ENCODE assay signal across 10 mouse cellular contexts in the genomic region with DNA sequence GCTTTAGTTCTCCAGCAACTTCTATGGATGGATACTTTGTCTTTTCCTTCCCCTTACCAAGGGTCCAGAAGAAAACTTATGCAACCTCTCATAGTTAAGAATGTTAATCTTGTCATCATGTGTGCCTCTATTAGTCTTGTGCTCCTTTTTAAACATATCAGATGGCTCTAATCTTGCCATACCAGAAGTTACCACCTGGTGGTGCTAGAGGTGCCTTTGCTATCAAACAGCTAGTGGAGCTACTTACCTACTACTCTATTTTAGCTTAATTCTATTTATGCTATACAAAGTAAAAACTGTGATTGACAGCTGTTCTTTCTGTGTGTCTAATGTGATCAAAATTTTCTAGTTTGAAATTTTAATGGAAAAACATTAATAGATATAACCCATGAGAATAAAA. TPM values are rescaled to one million over a fixed set of nuclear protein-coding genes. Genes with fewer than 3 reads are reported as not detected.
DNase-seq lines count a peak whose midpoint lies in the region; ATAC-seq lines count a peak whose summit lies in the region.
"Had no signal": no experiment of that assay in that cellular context is flagged by ENCODE, and none has a peak within 500 bp of the region (broad histone marks: within the 10 kb centered on the region; RNA-seq: fewer than 3 reads in every experiment).

No protein-coding gene starts in this region.

- H3K27me3 ChIP-seq in heart, embryonic 11.5 days (ENCODE audit: control insufficient read depth, insufficient read depth, low read length), result no peaks in the 10 kb centered on the region
- H3K27me3 ChIP-seq in neural tube, embryonic 11.5 days (ENCODE audit: control insufficient read depth, insufficient read depth, low read length), result no peaks in the 10 kb centered on the region
- H3K27me3 ChIP-seq: liver, embryonic 13.5 days had no signal

- H3K36me3 ChIP-seq in heart, embryonic 11.5 days (ENCODE audit: control insufficient read depth, insufficient read depth, low read length), result no peaks in the 10 kb centered on the region
- no peaks in the 10 kb centered on the region for H3K36me3 ChIP-seq in neural tube, embryonic 11.5 days (ENCODE audit: control insufficient read depth, insufficient read depth, low read length)
- H3K36me3 ChIP-seq: liver, embryonic 13.5 days had no signal

- H3K4me3 ChIP-seq in heart, embryonic 11.5 days (ENCODE audit: low read depth, low read length), result no peak overlapping the region
- no peak overlapping the region for H3K4me3 ChIP-seq in neural tube, embryonic 11.5 days (ENCODE audit: low read depth, low read length)
- H3K4me3 ChIP-seq: liver, embryonic 13.5 days had no signal

- H3K4me1 ChIP-seq in heart, embryonic 11.5 days (ENCODE audit: control insufficient read depth, insufficient read depth, low read length), result no peaks in the 10 kb centered on the region
- no peaks in the 10 kb centered on the region for H3K4me1 ChIP-seq in neural tube, embryonic 11.5 days (ENCODE audit: control insufficient read depth, insufficient read depth, low read length)
- H3K4me1 ChIP-seq: liver, embryonic 13.5 days had no signal

- intact Hi-C loops in heart, postnatal 36 days (cut with DNase I), result loop anchor here (5.0 to 10.0 kb wide), 2 partner anchors 449 to 611 kb away; partner anchors contain the start of gene Lce1h

- no peak overlapping the region for H3K4me2 ChIP-seq in heart, embryonic 11.5 days
- H3K4me2 ChIP-seq in neural tube, embryonic 11.5 days (ENCODE audit: low read depth), result no peak overlapping the region
- H3K4me2 ChIP-seq: liver, embryonic 13.5 days had no signal

- H3K9me3 ChIP-seq in heart, embryonic 11.5 days (replicated peaks; ENCODE audit: control insufficient read depth, low read length), result no peaks in the 10 kb centered on the region
- no peaks in the 10 kb centered on the region for H3K9me3 ChIP-seq in neural tube, embryonic 11.5 days (ENCODE audit: control insufficient read depth, low read length)
- H3K9me3 ChIP-seq: liver, embryonic 13.5 days had no signal

- H3K9ac ChIP-seq in heart, embryonic 11.5 days (ENCODE audit: low read depth, low read length), result no peak overlapping the region
- H3K9ac ChIP-seq in neural tube, embryonic 11.5 days (ENCODE audit: low read length), result no peak overlapping the region
- H3K9ac ChIP-seq: liver, embryonic 13.5 days had no signal

- no peak for ATAC-seq in heart, embryonic 11.5 days (replicated peaks; ENCODE audit: insufficient number of reproducible peaks, low FRiP score, low TSS enrichment)
- no peak for ATAC-seq in neural tube, embryonic 11.5 days (ENCODE audit: insufficient read depth, low FRiP score, low TSS enrichment)

- peak; percentile 16 to 19 for DNase-seq in heart, postnatal 36 days
- peak; percentile 57 for DNase-seq in ES-CJ7 (ENCODE audit: low read depth, low spot score)
- DNase-seq in brain, adult 2 months (ENCODE audit: low read depth, low spot score), result peak; percentile 72
- peak; percentile 29 to 70 for DNase-seq in frontal cortex, postnatal 36 days (ENCODE audit: low spot score in 2 of 2)
- DNase-seq in layer of hippocampus, postnatal 14 days (ENCODE audit: low spot score in 2 of 2), result peak; percentile 23 to 51
- peak; percentile 59 for DNase-seq in neural tube, embryonic 11.5 days (ENCODE audit: low spot score)
- no peak for DNase-seq in ovary, postnatal 36 days (ENCODE audit: low spot score)
- DNase-seq: liver, embryonic 13.5 days had no signal

- no peak overlapping the region for H3K27ac ChIP-seq in heart, embryonic 11.5 days (ENCODE audit: low read depth, low read length)
- H3K27ac ChIP-seq in neural tube, embryonic 11.5 days (ENCODE audit: low read depth, low read length), result no peak overlapping the region
- H3K27ac ChIP-seq: liver, embryonic 13.5 days had no signal

RNA-seq across cellular contexts. Expression of gene Lelp1, which starts 10.8 kb away (rescaled TPM):
- not detected for total RNA-seq in heart, postnatal 36 days (2021)
- polyA plus RNA-seq in heart, embryonic 11.5 days (2014; fragmentation: Nextera tagmentation; extraction: Ambion mirVana), result not detected in 2 replicates
- not detected for total RNA-seq in layer of hippocampus, postnatal 14 days (2021)
- not detected in 2 replicates for polyA plus RNA-seq in neural tube, embryonic 11.5 days (2014; fragmentation: Nextera tagmentation; extraction: Ambion mirVana)
- polyA plus RNA-seq: liver, embryonic 13.5 days; stomach, embryonic 14.5 days had no signal

RNA-seq across cellular contexts. Expression of gene Prr9, which starts 29.6 kb away (rescaled TPM):
- not detected for total RNA-seq in heart, postnatal 36 days (2021)
- polyA plus RNA-seq in heart, embryonic 11.5 days (2014; fragmentation: Nextera tagmentation; extraction: Ambion mirVana), result not detected in 2 replicates
- total RNA-seq in layer of hippocampus, postnatal 14 days (2021), result not detected
- not detected in 2 replicates for polyA plus RNA-seq in neural tube, embryonic 11.5 days (2014; fragmentation: Nextera tagmentation; extraction: Ambion mirVana)
- polyA plus RNA-seq: liver, embryonic 13.5 days; stomach, embryonic 14.5 days had no signal
